Mouse (Mus musculus) ES-Bruce4 (cell line): ENCODE measurements around the gene Fasn.

ENCODE experiments used
- CTCF ChIP-seq: IDR thresholded peaks from one replicate; pipeline ENCODE4 v1.8.1; 2011; ENCODE audit warnings: low read depth, low read length
- EP300 ChIP-seq: IDR thresholded peaks from 2 replicates; pipeline ENCODE4 v1.6.1; 2011; ENCODE audit warnings: low read depth, low read length; ENCODE audit not compliant: insufficient read depth
- POLR2A ChIP-seq: IDR thresholded peaks from one replicate; pipeline ENCODE4 v1.8.1; 2011; ENCODE audit warnings: low read length; ENCODE audit not compliant: insufficient read depth

- TF ChIP-seq POLR2A (no peak), CTCF (no peak), EP300 (no peak)
Observed at GRCm38 (mm10) chr11:120865816-120866215, 41.5 kb upstream of the Fasn start.
